Mouse (Mus musculus): ENCODE results near the gene Gm17545.
"Not testable (repeated sequence)": the region's sequence is repeated elsewhere in the genome, so short reads cannot be mapped to it uniquely, and the experiment has no call there.

Gene Gm17545

DNA sequence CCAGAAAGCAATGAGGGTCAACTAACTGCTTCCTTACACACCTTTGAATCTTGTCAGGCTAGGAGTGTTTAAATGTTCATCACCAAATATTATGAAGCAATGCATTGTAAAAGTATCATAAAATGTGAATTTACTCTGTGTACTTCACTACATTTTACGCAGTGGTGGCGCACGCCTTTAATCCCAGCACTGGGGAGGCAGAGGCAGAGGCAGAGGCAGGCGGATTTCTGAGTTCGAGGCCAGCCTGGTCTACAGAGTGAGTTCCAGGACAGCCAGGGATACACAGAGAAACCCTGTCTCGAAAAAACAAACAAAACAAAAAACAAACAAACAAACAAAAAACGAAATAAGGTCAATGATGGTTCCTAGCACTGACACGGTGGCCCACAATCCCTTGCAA, at the start of gene Gm17545:
TSS of gene Gm17545 (plus strand) at position 301 of the 400 bp plus-strand sequence.
- not testable (repeated sequence) for DNase-seq

DNA sequence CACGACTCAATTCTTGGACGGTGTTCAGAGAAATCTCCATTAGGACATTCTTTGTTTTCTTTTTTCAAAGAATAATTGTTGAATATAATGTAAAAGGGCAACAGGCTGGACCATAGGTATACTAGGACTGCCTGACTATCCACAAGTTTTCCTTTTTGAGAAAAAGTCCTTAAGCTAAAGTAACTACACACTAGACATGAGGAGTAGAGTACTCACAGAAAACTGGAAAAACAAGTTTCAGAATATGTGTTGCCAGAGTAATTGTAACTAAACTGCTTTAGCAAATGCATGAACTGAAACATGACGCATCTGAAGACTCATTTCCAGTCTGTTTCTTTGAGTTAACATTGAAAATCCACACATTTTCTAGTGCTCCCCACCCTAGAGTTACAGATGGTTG, 48.7 kb upstream of the Gm17545 start:
- DNase-seq: no peak

GRCm38 (mm10) chr9:22407633-22408032, 46.5 kb upstream of the Gm17545 start:
- DNase-seq: not testable (repeated sequence)

- not testable (repeated sequence) for DNase-seq
These were observed 45.7 kb upstream of the Gm17545 start for GRCm38 (mm10) chr9:22408344-22408743.

GRCm38 (mm10) chr9:22409501-22409900, 44.6 kb upstream of the Gm17545 start:
- no peak for DNase-seq

DNA sequence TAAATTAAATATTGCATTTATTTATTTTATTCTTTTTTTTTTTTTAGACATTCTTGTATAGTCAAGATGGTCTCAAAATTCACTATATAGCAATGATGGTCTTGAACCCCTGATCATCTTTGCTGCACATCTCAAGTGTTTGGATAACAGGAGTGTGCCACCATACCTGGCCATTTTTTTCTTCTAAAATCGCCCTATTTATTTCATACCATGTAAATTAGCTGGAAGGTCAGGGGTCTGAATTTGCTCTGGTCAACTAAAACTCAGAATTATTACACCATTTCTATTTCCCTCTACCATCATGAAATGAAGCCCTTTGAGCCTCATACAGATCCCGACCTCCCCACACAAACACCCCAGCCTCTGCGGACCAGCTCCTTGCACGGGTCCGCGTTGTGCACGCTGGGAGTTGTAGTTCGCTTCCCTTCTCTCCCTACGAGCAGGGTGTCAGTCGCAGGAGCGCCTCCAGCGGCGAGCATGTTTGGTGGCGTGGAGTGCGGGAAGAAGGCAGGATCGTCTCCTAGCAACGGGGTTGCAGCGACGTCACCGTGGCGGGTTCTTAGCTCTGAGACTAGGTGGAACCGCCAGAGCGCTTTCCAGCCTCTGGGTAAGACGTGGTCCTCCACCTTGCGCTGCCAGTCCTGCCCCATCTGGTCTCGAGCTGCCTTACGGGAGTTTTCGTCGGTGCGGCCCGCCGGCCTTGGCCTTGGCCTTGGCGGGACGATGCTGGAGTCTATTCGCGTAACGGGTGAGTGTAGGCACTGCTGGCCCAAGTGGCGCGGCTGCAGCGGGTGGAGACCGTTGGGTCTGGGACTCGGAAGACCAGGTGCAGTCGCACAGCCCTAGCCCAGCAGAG, 42.9 kb upstream of the Gm17545 start, which contains the start of gene 9530077C05Rik:
TSS of gene 9530077C05Rik (plus strand) at position 512 of the 856 bp plus-strand sequence.
- DNase-seq: peak; percentile 96

GRCm38 (mm10) chr9:22416187-22416586, 37.9 kb upstream of the Gm17545 start:
- no peak for DNase-seq

- DNase-seq: no peak
These were observed 36.5 kb upstream of the Gm17545 start for GRCm38 (mm10) chr9:22417547-22417946.

DNA sequence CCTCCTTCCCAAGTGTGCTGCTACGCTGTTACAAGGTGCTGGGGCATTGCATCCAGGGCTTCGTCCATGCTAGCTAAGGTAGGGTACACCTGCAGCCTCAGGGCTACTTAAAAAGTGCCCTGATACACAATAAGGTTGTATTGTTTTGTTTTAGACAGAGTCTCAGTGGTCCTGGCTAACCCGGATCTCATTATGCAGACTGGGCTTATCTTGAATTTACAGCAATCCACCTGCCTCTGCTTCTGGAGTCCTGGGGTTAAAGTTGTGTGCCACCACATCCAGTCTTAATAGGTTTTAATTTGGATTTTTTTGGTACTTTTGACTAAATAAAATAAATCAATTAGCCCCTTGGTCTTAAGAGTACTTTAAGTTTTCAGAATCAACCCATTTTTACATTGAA, 34.2 kb upstream of the Gm17545 start:
- no peak for DNase-seq

DNA sequence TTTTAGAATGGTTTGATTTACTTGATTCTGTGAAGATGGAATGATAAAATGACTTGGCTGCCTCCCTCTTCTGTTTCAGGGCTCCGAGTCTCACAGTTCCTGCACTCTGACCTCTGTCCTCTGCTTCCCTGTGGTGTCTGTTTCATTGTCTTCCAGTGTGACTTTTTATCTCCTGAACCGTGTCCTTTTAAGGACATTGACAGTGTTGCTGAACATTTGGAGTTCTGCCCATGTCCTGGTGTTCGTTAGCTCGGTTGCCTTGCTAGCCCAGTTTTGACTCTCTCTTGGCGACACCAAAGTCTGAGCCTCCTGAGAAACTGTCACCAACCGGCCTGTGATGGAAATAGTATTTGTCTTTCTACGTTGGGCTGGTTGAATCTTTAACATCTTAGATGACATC, 33.6 kb upstream of the Gm17545 start:
- no peak for DNase-seq

GRCm38 (mm10) chr9:22422559-22422958, 31.5 kb upstream of the Gm17545 start:
- no peak for DNase-seq

DNA sequence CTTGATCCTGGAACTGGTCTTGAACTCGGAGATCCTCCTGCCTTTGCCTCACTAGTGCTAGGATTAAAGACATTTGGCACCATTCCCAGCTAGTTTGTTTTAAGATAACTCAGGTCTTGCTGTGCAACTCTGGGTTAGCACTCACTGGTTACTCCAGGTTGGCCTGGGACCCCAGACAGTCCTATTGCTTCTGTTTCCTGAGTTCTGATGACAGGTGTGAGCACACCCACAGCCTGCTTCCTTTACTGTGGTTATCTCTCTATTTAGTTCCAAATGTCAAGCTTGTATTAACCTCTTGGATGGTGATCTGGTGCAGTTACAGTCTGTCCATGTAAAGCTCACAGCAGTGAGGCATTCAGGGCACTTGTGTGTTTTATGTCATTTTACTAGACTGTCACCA, 30.6 kb upstream of the Gm17545 start:
- no peak for DNase-seq

GRCm38 (mm10) chr9:22424196-22424595, 29.9 kb upstream of the Gm17545 start:
- no peak for DNase-seq

- DNase-seq: no peak
These were observed 29.4 kb upstream of the Gm17545 start for GRCm38 (mm10) chr9:22424719-22425118.

DNA sequence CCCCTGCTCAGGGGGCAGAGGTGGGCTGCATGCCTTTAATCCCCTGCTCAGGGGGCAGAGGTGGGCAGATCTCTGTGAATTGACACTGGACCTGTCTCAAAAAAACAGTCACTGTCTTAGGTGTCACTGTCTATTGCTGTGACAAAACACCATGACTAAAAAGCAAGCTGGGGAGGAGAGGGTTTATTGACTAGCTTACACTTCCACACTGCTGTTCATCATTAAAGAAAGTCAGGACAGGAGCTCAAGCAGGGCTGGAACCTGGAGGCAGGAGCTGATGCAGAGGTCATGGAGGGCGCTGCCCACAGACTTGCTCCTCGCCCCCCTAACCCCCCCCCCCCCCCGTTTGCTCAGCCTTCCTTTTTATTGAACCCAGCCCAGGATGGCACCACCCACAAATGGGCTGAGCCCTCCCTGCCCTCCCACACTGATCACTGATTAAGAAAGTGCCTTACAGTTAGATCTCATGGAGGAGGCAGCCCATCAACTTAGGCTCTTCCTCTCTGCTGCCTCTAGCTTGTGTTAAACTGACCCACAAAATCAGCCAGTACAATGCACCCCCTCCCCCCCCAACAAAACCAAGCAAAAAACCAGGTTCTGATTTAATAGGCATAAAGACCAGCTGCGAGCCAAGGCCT, 25.9 kb upstream of the Gm17545 start:
- DNase-seq: no peak

DNA sequence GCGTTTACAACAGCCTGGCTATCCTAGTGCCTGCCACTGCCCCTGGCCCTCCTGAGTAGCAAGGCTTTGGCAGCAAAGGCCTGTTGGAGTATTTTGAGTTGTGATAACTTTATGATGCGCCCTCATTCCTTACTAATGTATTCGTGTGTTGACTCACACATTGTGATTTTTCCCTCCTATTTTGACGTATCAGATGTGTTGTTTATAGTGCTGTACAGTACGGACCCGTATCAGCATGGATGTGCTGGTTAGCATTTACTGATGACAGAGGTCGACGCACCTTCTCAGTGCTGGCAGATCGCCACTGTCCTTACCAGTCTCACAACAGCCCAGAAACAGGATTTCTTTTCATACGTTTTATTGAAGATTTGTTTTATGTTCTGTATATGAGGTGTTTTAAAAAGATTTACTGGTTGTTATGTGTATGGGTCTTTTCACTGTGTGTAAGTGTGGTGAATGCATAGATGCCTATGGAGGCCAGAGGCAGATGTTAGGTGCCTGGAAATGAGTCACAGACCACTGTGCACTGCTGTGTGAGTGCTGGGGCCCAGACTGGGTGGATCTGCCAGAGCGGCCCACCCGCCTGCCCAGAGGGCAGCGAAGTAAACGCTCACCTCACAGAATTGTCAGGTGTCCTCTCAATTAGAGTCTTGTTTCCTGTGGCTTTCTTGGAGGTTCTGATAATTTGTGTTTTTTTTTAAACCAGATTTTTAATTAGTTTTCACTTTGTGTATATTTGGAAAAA, 25.3 kb upstream of the Gm17545 start:
- DNase-seq: no peak

- peak; percentile 26 for DNase-seq
These were observed 24.4 kb upstream of the Gm17545 start for GRCm38 (mm10) chr9:22429533-22430241.

GRCm38 (mm10) chr9:22430315-22430840, 23.7 kb upstream of the Gm17545 start:
- DNase-seq: no peak

GRCm38 (mm10) chr9:22433221-22433620, 20.9 kb upstream of the Gm17545 start:
- DNase-seq: no peak

GRCm38 (mm10) chr9:22434101-22434500, 20.0 kb upstream of the Gm17545 start:
- DNase-seq: no peak

GRCm38 (mm10) chr9:22438826-22439225, 15.3 kb upstream of the Gm17545 start:
- no peak for DNase-seq

DNA sequence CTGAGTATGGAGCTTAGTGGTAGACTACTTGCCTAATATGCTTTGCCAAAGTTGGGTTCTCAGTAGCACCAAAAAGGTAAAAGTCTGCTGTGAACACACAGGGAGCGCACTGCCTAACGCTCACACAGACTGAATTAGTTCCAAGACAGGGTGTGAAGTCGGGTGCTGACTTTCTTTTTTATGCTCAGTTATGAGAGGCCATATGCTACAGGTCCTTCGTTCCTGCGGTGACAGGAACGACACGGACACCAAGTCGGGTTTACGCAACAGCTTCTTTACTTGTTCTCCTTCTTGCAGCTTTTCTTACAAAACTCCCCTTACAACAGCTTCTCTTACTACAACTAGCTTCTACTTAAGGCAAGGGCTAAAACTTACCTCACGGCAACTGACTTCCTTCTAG, 10.9 kb upstream of the Gm17545 start:
- DNase-seq: no peak

GRCm38 (mm10) chr9:22445123-22445522, 9.0 kb upstream of the Gm17545 start:
- no peak for DNase-seq

Measured in kidney, adult 11 months (tissue).